Mouse (Mus musculus) liver, adult 2 months (tissue): ENCODE results near the gene Anapc16. TPM values are rescaled to one million over a fixed set of nuclear protein-coding genes. Genes with fewer than 3 reads are reported as not detected.
"Not testable (repeated sequence)": the region's sequence is repeated elsewhere in the genome, so short reads cannot be mapped to it uniquely, and the experiment has no call there.

Experiments used
- DNase-seq: peaks from one replicate; pipeline ENCODE4 v3.0.0-alpha.2; 2011; ENCODE audit warnings: low read depth, low spot score; ENCODE audit errors: extremely low read depth
- H3K27ac ChIP-seq: fragments of 200-500 bp; replicated peaks from 2 replicates; pipeline ENCODE4 v1.5.1; 2012; ENCODE audit warnings: low read depth, mild to moderate bottlenecking, control low read depth, inconsistent platforms, low read length; ENCODE audit not compliant: insufficient read depth
- H3K27me3 ChIP-seq: fragments of 200-500 bp; 2 replicates; pipeline ENCODE4 v1.6.1; 2012; ENCODE audit warnings: mild to moderate bottlenecking, moderate library complexity, low read length, inconsistent platforms; ENCODE audit not compliant: control insufficient read depth, insufficient read depth
- H3K36me3 ChIP-seq: fragments of 200-500 bp; 2 replicates; pipeline ENCODE4 v1.6.1; 2012; ENCODE audit warnings: low read length, inconsistent platforms; ENCODE audit not compliant: control insufficient read depth, insufficient read depth
- H3K4me1 ChIP-seq: fragments of 200-500 bp; 2 replicates; pipeline ENCODE4 v1.6.1; 2011; ENCODE audit warnings: low read length; ENCODE audit not compliant: control insufficient read depth, insufficient read depth
- H3K4me3 ChIP-seq: fragments of 200-500 bp; 2 replicates; pipeline ENCODE4 v1.5.1; 2011; ENCODE audit warnings: low read depth, mild to moderate bottlenecking, control low read depth, low read length, moderate library complexity; ENCODE audit not compliant: insufficient read depth
- H3K79me2 ChIP-seq: fragments of 200-500 bp; 2 replicates; pipeline ENCODE4 v1.6.1; 2012; ENCODE audit warnings: inconsistent platforms, mild to moderate bottlenecking, low read length, moderate library complexity; ENCODE audit not compliant: control insufficient read depth, insufficient read depth
- H3K9ac ChIP-seq: fragments of 200-500 bp; 2 replicates; pipeline ENCODE4 v1.6.1; 2012; ENCODE audit warnings: low read depth, mild to moderate bottlenecking, control low read depth, inconsistent platforms, low read length
- CTCF ChIP-seq: fragments of 200-500 bp; IDR thresholded peaks from 2 replicates; pipeline ENCODE4 v1.5.1; 2011; ENCODE audit warnings: low read depth, low read length, control low read depth
- POLR2A ChIP-seq: fragments of 200-500 bp; IDR thresholded peaks from 2 replicates; pipeline ENCODE4 v1.6.1; 2011; ENCODE audit warnings: low read length, control low read depth; ENCODE audit not compliant: insufficient read depth; ENCODE audit errors: extremely low read depth
- WGBS: fragments of 180-500 bp; shearing (Covaris S2); methylation state at CpG from one replicate; pipeline ENCODE4 v1.1.7; 2018; 5-methylcytosine and 5-hydroxymethylcytosine counted together
- polyA plus RNA-seq: library from polyadenylated mRNA; depleted of rRNA; stranded (reverse); fragments of >200 nt; gene quantifications from 2 replicates; pipeline ENCODE4 v1.2.3, GENCODE M21; 2012
- total RNA-seq: library from RNA; depleted of rRNA; stranded (reverse); fragments of >200 nt; gene quantifications from 2 replicates; pipeline ENCODE4 v1.2.3, GENCODE M21; 2014

Gene Anapc16
- total and polyA plus RNA-seq, 2 experiments, result 22.8 to 48.9 TPM

- Histone ChIP-seq H3K79me2 (no peaks in the 10 kb centered on the region), H3K4me3 (no peak overlapping the region), H3K9ac (no peak overlapping the region), H3K27ac (no peak overlapping the region), H3K36me3 (peaks cover 8% of the 10 kb centered on the region), H3K27me3 (no peaks in the 10 kb centered on the region), H3K4me1 (no peaks in the 10 kb centered on the region)
- WGBS, result 84% methylated on average over 3 of the region's 3 CpGs
- no peak for TF ChIP-seq POLR2A
- no peak for TF ChIP-seq CTCF
- DNase-seq, result no peak
Measured at GRCm38 (mm10) chr10:60009115-60009514, 6.2 kb upstream of the Anapc16 start.

GRCm38 (mm10) chr10:60005264-60005663 is 2.3 kb upstream of the Anapc16 start:
- no peaks in the 10 kb centered on the region for H3K27me3 ChIP-seq
- peaks cover 2% of the 10 kb centered on the region for H3K36me3 ChIP-seq
- TF ChIP-seq CTCF (peak; percentile 42), POLR2A (no peak)
- H3K79me2 ChIP-seq, result peaks cover 14% of the 10 kb centered on the region; the same call in 1 of the 2 replicates
- H3K4me3 ChIP-seq, result no peak overlapping the region
- 59% methylated on average over 2 of the region's 2 CpGs for WGBS
- H3K4me1 ChIP-seq, result peaks cover 6% of the 10 kb centered on the region
- H3K27ac ChIP-seq, result no peak overlapping the region
- no peak overlapping the region for H3K9ac ChIP-seq
- peak; percentile 22 for DNase-seq

- no peak for DNase-seq
- H3K4me1 ChIP-seq, result peaks cover 6% of the 10 kb centered on the region
- H3K4me3 ChIP-seq, result no peak overlapping the region
- peaks cover 2% of the 10 kb centered on the region; the same call in 1 of the 2 replicates for H3K36me3 ChIP-seq
- 73% methylated on average over 9 of the region's 9 CpGs for WGBS
- H3K79me2 ChIP-seq, result peaks cover 15% of the 10 kb centered on the region; the same call in 1 of the 2 replicates
- no peak overlapping the region for H3K9ac ChIP-seq
- H3K27me3 ChIP-seq, result no peaks in the 10 kb centered on the region
- TF ChIP-seq CTCF (no peak), POLR2A (no peak)
- peak overlapping the region; percentile 37; the same call in 1 of the 2 replicates for H3K27ac ChIP-seq
Measured at GRCm38 (mm10) chr10:60003847-60004246, 912 bp upstream of the Anapc16 start.

GRCm38 (mm10) chr10:60003213-60003752 is 348 bp upstream of the Anapc16 start:
- Histone ChIP-seq H3K27me3 (no peaks in the 10 kb centered on the region), H3K79me2 (peaks cover 15% of the 10 kb centered on the region; the same call in 1 of the 2 replicates), H3K36me3 (peaks cover 2% of the 10 kb centered on the region; the same call in 1 of the 2 replicates), H3K27ac (peak overlapping the region; percentile 37), H3K4me1 (peaks cover 6% of the 10 kb centered on the region), H3K4me3 (peak overlapping the region; percentile 49), H3K9ac (peak overlapping the region; percentile 52)
- TF ChIP-seq CTCF, result no peak
- DNase-seq, result no peak
- under 1% methylated on average over 21 of the region's 21 CpGs for WGBS

- peak; percentile 61 for DNase-seq
- peak overlapping the region; percentile 74 for H3K4me3 ChIP-seq
- peaks cover 15% of the 10 kb centered on the region; the same call in 1 of the 2 replicates for H3K79me2 ChIP-seq
- H3K27me3 ChIP-seq, result no peaks in the 10 kb centered on the region
- no peak for TF ChIP-seq POLR2A
- TF ChIP-seq CTCF, result no peak
- peak overlapping the region; percentile 94 for H3K27ac ChIP-seq
- peaks cover 7% of the 10 kb centered on the region for H3K4me1 ChIP-seq
- H3K9ac ChIP-seq, result peak overlapping the region; percentile 62
- whole genome bisulfite sequencing, result under 1% methylated on average over 12 of the region's 12 CpGs
- no peaks in the 10 kb centered on the region for H3K36me3 ChIP-seq
Measured at GRCm38 (mm10) chr10:60002203-60002602, 732 bp downstream of the Anapc16 start.

GRCm38 (mm10) chr10:60001663-60002062 is 1.3 kb downstream of the Anapc16 start:
- not testable (repeated sequence) for H3K36me3 ChIP-seq, H3K4me1 ChIP-seq, H3K27me3 ChIP-seq, DNase-seq, H3K4me3 ChIP-seq, H3K27ac ChIP-seq, H3K9ac ChIP-seq
- 71% methylated on average over 8 of the region's 8 CpGs for WGBS
- H3K79me2 ChIP-seq, result peaks cover 15% of the 10 kb centered on the region; the same call in 1 of the 2 replicates
